Mouse (Mus musculus): Measurements from ENCODE around the gene Hip1r. TPM values are rescaled to one million over a fixed set of nuclear protein-coding genes. Genes with fewer than 3 reads are reported as not detected.
A peak's percentile ranks its signal among the peaks of the same experiment; 100 is the strongest.

The Hip1r gene
- total and polyA plus RNA-seq, 3 experiments, result 16.6 to 31.6 TPM; not detected in 1

DNA sequence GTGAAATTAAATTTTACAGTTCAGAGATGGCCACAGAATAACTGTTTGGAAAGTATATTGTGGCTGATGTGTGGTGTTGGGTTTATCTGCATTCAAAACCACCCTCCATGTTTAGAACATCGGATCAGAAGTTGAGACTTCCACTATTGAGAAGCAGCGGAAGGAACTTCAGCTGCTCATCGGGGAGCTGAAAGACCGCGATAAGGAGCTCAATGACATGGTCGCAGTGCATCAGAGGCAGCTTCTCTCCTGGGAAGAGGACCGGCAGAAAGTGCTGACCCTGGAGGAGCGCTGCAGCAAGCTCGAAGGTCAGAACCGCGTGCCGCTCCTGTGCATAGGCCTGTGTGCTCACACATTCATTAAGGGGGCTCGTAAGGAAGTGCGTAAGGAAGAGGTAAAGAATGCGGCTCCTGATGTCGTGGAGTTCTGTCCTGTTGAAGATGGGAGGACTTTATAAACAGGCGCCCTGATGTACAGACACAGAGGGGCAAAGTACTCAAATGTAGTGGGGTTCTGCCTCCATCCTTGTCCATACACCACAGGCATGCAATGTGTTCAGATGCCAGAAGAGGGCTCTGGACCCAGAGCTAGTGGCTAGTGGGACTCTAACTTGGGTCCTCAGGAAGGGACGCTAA lies 39.4 kb upstream of the Hip1r start:
- Histone ChIP-seq H3K36me3 (ENCODE audit: control insufficient read depth in 1 of 2, insufficient read depth in 2 of 2, low read length in 2 of 2) (peaks cover 0 to 15% of the 10 kb centered on the region in 2 experiments; a peak in 2 of 4 replicates), H3K4me1 (ENCODE audit: control insufficient read depth in 1 of 2, insufficient read depth in 2 of 2, low read length in 2 of 2) (peaks cover 0 to 19% of the 10 kb centered on the region in 2 experiments; a peak in 2 of 4 replicates), H3K4me3 (ENCODE audit: control insufficient read depth in 1 of 2, insufficient read depth in 1 of 2, low read depth in 2 of 2, low read length in 2 of 2) (peak overlapping the region; percentile 63 to 68), H3K27me3 (ENCODE audit: control insufficient read depth in 1 of 2, insufficient read depth in 2 of 2, low read length in 2 of 2) (no peaks in the 10 kb centered on the region), H3K27ac (ENCODE audit: control insufficient read depth, low read depth, low read length) (peak overlapping the region; percentile 99), H3K79me2 (ENCODE audit: control insufficient read depth, insufficient read depth, low read length, poor library complexity) (peaks cover 17% of the 10 kb centered on the region), H3K9ac (ENCODE audit: control insufficient read depth, low read depth, low read length, poor library complexity, severe bottlenecking) (peak overlapping the region; percentile 84), H3K9me3 (replicated peaks; ENCODE audit: insufficient read depth, low read length) (no peaks in the 10 kb centered on the region)
- DNase-seq (ENCODE audit: low read depth, low spot score), result peak; percentile 93
- no peak; the same call in 1 of the 2 replicates for TF ChIP-seq CHD2 (IDR thresholded peaks at IDR 0.05; ENCODE audit: low read length)
- TF ChIP-seq ZKSCAN1 (IDR thresholded peaks at IDR 0.05; ENCODE audit: low read depth, low read length), result no peak
- TF ChIP-seq MAX (IDR thresholded peaks at IDR 0.05; ENCODE audit: low read length), result peak; percentile 88
- peak; percentile 89 for TF ChIP-seq ETS1 (IDR thresholded peaks at IDR 0.05; ENCODE audit: low read depth, low read length)
- TF ChIP-seq NELFE (IDR thresholded peaks at IDR 0.05; ENCODE audit: low read depth, low read length), result no peak
- TF ChIP-seq TBP (IDR thresholded peaks at IDR 0.05; ENCODE audit: low read depth, low read length), result no peak; the same call in 1 of the 2 replicates
- TF ChIP-seq ZMIZ1 (IDR thresholded peaks at IDR 0.05; ENCODE audit: low read depth, low read length), result peak; percentile 2
- TF ChIP-seq HCFC1 (IDR thresholded peaks at IDR 0.05; ENCODE audit: low read depth, low read length), result peak; percentile 16
- TF ChIP-seq MEF2A (IDR thresholded peaks at IDR 0.05; ENCODE audit: extremely low read depth, insufficient replicate concordance, low read depth, low read length, poor library complexity, severe bottlenecking), result no peak
- no peak for TF ChIP-seq JUND (IDR thresholded peaks at IDR 0.05; ENCODE audit: low read depth, low read length)
- TF ChIP-seq MAZ (IDR thresholded peaks at IDR 0.05; ENCODE audit: low read depth, low read length), result peak; percentile 77
- no peak; the same call in 1 of the 2 replicates for TF ChIP-seq RAD21 (IDR thresholded peaks at IDR 0.05; ENCODE audit: low read depth, low read length)
- no peak for TF ChIP-seq E2F4 (IDR thresholded peaks at IDR 0.05; ENCODE audit: borderline replicate concordance, low read depth, low read length)
- peak; percentile 67; the same call in 1 of the 2 replicates for TF ChIP-seq SIN3A (IDR thresholded peaks at IDR 0.05; ENCODE audit: low read length)
- TF ChIP-seq USF2 (IDR thresholded peaks at IDR 0.05; ENCODE audit: borderline replicate concordance in 1 of 2, insufficient read depth in 1 of 2, low read depth in 1 of 2, low read length in 2 of 2), result no peak
- TF ChIP-seq RCOR1 (IDR thresholded peaks at IDR 0.05; ENCODE audit: low read depth, low read length), result 0 out of 2 replicates have a peak, but pooled peaks have one; percentile 11
- peak; percentile 85; the same call in 1 of the 2 replicates for TF ChIP-seq MYC (IDR thresholded peaks at IDR 0.05; ENCODE audit: low read depth, low read length)
- peak; percentile 18; the same call in 1 of the 2 replicates for TF ChIP-seq USF1 (IDR thresholded peaks at IDR 0.05; ENCODE audit: low read depth, low read length)
- TF ChIP-seq MXI1 (IDR thresholded peaks at IDR 0.05; ENCODE audit: low read depth, low read length), result 0 out of 2 replicates have a peak, but pooled peaks have one; percentile 40
- TF ChIP-seq ELF1 (IDR thresholded peaks at IDR 0.05; ENCODE audit: low read depth, low read length), result no peak
- peak; percentile 56; the same call in 1 of the 2 replicates for TF ChIP-seq POLR2AphosphoS2 (IDR thresholded peaks at IDR 0.05; ENCODE audit: low read length)
- TF ChIP-seq BHLHE40 (IDR thresholded peaks at IDR 0.05; ENCODE audit: borderline replicate concordance, low read depth, low read length), result no peak
- peak; percentile 53 to 70 (median 56) for TF ChIP-seq CTCF (IDR thresholded peaks at IDR 0.05 in 2 of 3, conservative IDR thresholded peaks at IDR 0.05 in 1 of 3; ENCODE audit: control insufficient read depth in 1 of 3, insufficient read depth in 1 of 3, low read depth in 2 of 3, low read length in 3 of 3, poor library complexity in 1 of 3, severe bottlenecking in 1 of 3)
- TF ChIP-seq UBTF (IDR thresholded peaks at IDR 0.05; ENCODE audit: borderline replicate concordance, insufficient read depth, low read depth, low read length), result 0 out of 2 replicates have a peak, but pooled peaks have one; percentile 86
- TF ChIP-seq SMC3 (IDR thresholded peaks at IDR 0.05; ENCODE audit: low read depth, low read length), result peak; percentile 35
- TF ChIP-seq ZC3H11A (IDR thresholded peaks at IDR 0.05; ENCODE audit: low read depth, low read length), result no peak
- peak; percentile 1 to 60; a peak in 1 of 4 replicates for TF ChIP-seq POLR2A (IDR thresholded peaks at IDR 0.05; ENCODE audit: control insufficient read depth in 1 of 2, insufficient read depth in 1 of 2, low read depth in 1 of 2, low read length in 2 of 2, poor library complexity in 1 of 2)
- TF ChIP-seq MAFK (IDR thresholded peaks at IDR 0.05; ENCODE audit: borderline replicate concordance, low read depth, low read length), result 0 out of 2 replicates have a peak, but pooled peaks have one; percentile 14
- TF ChIP-seq EP300 (IDR thresholded peaks at IDR 0.05; ENCODE audit: low read depth in 1 of 2, low read length in 2 of 2), result peak; percentile 38 to 59; a peak in 2 of 4 replicates
- TF ChIP-seq TCF12 (IDR thresholded peaks at IDR 0.05; ENCODE audit: low read depth, low read length), result peak; percentile 59
- TF ChIP-seq GATA1 (IDR thresholded peaks at IDR 0.05; ENCODE audit: low read depth, low read length), result peak; percentile 82
- peak; percentile 97 for TF ChIP-seq CHD1 (IDR thresholded peaks at IDR 0.05; ENCODE audit: low read depth, low read length)
- TF ChIP-seq POLR2AphosphoS5 (IDR thresholded peaks at IDR 0.05; ENCODE audit: borderline replicate concordance, low read depth, low read length), result no peak; the same call in 1 of the 2 replicates
- TF ChIP-seq TAL1 (IDR thresholded peaks at IDR 0.05; ENCODE audit: low read length), result peak; percentile 76
- TF ChIP-seq ZNF384 (IDR thresholded peaks at IDR 0.05; ENCODE audit: low read depth, low read length), result no peak

Measured in MEL (cell line).